Mouse (Mus musculus) layer of hippocampus, adult 9-11 months (tissue): ENCODE measurements around the gene Pgd.
"Not testable (repeated sequence)": the region's sequence is repeated elsewhere in the genome, so short reads cannot be mapped to it uniquely, and the experiment has no call there.

Source experiments
- DNase-seq: peaks from one replicate; pipeline ENCODE4 v3.0.0; 2022

Gene Pgd

DNA sequence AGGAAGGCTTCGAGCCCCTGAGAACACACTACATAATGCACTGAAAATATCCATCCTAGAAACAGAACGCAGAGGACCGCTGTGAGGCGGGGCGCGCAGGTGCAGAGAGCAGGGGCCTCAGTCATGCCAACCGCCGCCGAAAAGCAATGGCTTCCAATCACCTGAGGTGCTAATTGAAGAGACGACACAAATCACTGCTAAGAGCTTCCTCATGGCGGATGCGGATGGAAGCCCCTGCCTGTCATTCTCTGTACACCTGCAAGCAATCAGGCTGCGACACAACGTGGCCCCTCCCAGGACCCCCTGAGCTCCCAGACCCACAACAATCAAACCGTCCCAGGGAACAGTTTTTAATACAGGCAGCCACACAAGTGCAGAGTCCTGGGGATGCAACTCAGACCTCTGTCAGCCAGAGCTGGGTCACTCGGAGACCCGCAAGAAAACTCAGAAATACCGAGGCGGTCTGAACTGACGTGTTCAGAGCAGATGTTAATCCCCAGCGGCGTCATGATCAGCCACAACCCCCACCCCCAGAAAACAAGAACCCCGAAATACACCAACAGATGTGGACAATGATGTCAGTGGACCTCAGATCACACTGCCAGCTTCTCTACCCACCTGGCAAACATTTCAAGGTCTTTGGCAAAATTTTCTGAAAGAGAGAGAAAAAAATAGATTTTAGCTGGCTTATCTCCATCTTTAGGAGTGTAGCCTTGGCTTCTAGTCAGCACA lies 35.4 kb downstream of the Pgd start:
- DNase-seq, result no peak

DNA sequence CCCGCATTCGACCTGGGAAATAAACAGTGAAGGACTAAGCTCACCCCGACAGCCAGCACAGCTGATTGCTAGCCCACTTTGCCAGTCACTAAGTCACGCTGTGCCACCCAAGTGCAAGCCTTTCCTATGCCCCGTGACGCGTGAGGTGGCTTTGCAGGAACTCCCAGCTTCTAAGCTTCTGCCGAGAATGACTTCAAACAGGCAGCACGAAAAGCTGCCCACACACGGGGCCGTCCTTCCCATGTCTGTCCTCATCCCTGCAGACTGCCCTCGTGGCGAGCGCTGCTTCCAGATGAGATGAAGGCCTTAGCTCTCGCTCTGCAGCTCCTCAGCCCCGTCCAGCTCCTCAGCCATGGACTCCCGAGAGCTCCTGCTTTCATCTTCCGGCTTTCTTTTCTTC lies 38.1 kb downstream of the Pgd start:
- DNase-seq, result no peak

DNA sequence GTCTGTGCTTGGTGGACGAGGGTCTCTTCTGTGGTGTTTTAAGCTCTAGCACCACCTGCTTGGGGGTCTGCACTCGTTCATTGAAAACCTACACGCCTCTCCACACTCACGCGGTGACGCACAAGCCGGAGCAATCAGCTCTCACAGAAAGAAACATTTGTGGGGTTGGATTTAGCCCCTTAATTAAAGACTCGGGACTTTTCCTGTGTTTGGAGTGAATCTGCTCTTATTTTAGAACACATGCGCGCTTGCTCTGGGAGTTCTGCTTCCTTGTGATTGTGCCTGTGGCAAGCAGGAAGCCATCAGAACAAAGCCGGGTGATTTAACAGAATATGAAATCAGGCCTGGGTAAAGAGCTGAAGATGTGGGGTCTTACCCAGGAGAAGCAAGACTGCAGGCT lies 39.9 kb downstream of the Pgd start, which contains the start of gene Cort:
Gene Cort (minus strand): TSS at position 101 of the 400 bp plus-strand sequence.
- DNase-seq, result no peak

DNA sequence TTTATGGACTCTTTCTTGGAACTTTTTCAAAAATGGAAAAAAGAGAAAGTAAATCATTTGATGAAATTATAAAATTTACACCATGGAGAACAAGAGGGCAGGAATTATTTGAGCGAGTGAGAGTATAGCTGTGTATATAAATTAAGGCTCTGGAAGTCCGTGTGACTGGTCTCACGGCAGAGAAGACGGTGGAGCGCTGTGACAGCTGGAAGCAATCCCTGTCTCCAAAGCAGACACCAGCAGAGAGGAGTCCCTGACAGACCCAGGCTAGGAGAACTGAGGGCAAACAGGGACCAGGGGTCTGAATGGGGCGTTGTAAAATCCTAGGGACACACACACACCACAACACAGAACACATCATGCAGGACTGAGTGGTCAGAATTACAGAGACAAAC lies 40.5 kb downstream of the Pgd start:
- no peak for DNase-seq

DNA sequence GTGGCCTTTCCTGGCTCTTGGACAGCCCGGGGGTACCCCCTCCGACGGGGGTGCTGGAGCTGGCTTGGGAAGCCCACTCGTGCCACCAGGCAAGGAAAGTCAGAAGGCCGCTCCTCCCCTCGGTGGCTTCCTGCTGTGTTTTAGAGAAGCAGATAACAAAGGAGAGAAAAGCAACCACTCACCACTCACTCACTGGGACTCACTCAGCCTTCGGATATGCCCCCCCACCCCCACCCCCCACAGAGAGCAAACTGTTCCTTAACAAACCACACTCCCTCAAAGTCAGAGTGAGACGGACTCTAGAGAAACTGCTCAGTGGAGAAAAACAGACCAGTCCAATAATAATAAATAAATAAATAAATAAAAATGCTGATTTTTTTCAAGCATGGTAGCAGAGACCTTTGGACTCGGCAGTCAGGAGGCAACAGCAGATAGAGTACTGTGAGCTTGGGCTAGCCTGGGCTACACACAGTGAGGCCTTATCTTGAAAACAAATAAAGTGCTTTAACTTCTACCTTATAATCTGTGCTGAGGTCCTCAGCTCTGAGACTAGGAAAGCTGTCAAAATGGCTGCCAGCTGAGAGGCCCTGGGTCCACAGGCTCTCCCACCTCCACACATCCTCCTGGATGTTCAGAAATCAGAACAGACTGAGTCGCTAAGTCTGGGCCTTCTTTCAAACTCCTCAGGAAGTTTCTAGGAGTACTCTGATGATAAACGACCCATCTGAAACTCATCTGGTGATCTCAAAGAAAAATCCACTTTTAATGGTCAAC lies 41.0 kb downstream of the Pgd start:
- no peak for DNase-seq

DNA sequence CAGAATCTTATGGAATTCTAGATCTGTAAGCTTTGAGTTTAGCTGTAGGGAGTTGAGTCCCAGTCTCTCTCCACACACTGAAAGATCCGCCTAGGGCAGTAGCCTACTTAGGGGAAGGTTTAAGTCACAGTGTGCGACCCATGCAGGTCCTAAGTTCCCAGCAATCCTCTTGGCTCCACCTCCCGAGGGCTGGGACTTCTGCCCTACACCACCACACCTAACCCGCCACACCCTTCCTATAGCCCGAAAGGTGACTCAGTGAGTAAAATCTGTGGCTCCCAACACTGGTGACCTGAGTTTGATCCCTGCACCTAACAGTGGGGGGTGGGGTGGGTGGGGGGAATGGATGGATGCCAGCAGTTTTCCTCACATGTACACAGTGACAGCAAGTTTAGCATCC lies 43.1 kb downstream of the Pgd start:
- no peak for DNase-seq

DNA sequence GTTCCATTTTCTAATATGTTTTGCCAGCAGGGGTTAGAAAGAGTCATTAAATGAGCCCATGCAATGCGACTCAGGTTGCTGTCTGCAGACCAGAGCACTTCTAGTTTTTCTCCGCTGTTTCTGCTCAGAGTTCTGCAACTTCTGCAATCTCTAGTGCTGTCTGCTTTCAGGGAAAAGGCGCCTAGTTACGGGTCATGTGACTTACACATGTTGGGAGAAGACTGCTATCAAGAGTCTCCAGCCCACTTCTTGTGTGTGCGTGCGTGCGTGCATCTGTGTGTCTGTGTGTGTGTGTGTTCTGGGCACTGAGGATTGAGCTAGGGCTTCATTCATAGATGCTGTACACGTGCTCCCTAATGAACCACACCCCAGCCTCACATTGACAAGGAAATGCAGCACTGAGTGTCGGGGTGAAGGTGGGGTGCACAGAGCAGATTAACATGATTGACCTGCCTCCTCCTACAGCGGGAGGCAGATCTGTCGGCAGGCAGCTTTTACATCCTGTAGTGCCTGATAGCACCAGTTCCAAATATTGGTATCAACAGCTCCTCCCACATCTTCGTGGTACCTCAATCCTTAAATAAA lies 46.5 kb downstream of the Pgd start:
- DNase-seq, result not testable (repeated sequence)

DNA sequence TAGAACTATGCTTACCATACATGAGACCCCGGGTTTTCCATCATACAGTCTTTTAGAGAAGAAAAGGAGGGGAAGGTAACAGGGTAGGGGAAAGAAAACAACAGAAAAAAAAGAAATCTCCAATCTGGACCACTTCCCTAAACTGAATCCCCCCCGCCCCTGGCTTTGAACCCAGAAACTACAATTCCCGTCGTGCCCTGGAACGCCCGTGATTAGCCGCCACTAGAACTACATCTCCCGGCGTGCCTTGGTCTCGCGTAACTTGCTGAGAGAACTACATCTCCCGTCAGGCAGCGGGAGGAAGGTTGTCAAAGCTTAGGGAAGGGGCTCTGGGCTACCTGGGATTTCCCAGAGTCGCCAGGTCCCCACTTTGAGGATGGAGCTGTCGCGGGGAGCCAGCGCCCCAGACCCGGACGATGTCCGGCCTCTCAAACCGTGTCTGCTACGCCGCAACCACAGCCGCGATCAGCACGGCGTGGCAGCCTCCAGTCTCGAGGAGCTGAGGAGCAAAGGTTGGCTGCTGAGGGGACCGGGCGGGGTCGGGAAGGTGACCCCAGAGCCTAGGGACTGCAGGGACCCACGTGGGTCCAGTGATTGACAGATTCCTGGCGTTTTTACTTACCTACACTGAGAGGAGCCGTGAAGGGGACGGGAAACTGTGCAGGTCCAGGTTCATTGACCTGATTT lies 62.6 kb downstream of the Pgd start, which contains the start of gene Dffa:
Gene Dffa (plus strand): TSS at position 272 of the 687 bp plus-strand sequence.
- DNase-seq, result peak; percentile 94

DNA sequence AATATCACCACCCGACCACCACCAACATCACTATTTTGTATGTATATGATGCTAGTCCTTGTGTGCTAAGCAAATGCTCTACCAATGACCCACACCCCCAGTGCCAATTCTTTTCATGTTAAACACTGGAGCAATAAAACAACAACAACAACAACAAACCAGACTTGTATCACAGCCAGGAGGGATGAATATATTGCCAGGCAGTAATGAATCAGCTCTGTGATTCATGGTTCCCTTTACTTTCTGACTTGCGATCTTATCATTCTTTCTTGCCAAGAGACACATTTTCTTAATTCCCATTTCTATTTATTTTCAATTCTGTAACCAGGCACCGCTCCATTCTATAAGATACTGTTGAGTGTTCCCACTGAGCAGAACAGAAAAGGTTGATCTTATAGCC lies 65.1 kb downstream of the Pgd start:
- no peak for DNase-seq

DNA sequence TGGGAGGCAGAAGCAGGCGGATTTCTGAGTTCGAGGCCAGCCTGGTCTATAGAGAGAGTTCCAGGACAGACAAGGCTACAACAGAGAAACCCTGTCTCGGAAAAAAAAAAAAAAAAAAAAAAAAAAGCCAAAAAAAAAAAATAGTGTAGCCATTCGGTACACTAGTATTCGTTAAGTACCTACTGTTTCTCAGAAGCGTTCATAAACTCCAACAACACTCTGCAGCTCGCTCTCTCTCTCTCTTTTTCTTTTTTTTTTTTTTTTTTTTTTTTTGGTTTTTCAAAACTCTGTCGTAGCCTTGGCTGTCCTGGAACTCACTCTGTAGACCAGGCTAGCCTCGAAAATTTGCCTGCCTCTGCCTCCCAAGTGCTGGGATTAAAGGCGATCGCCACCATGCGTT lies 66.1 kb downstream of the Pgd start:
- not testable (repeated sequence) for DNase-seq
